Mouse (Mus musculus) liver, embryonic 15.5 days (tissue): ENCODE measurements around the gene Emc8. TPM values are rescaled to one million over a fixed set of nuclear protein-coding genes. Genes with fewer than 3 reads are reported as not detected.

Source experiments
- ATAC-seq: fragments of 200-750 bp; cut with Nextera tagmentation; 2 replicates; pipeline ENCODE4 v1.8.0; 2017; ENCODE audit warnings: moderate number of reproducible peaks, mild to moderate bottlenecking, moderate library complexity; ENCODE audit not compliant: insufficient read depth
- H3K27ac ChIP-seq: fragments of 300-500 bp; sonication (generic); replicated peaks from 2 replicates; pipeline ENCODE4 v1.5.1; 2015; ENCODE audit warnings: mild to moderate bottlenecking, inconsistent platforms
- H3K27me3 ChIP-seq: fragments of 300-500 bp; sonication (generic); 2 replicates; pipeline ENCODE4 v1.6.1; 2015; ENCODE audit warnings: mild to moderate bottlenecking, inconsistent platforms
- H3K36me3 ChIP-seq: fragments of 300-500 bp; sonication (generic); replicated peaks from 2 replicates; pipeline ENCODE4 v1.6.1; 2015; ENCODE audit warnings: moderate library complexity, mild to moderate bottlenecking, inconsistent platforms
- H3K4me1 ChIP-seq: fragments of 300-500 bp; sonication (generic); replicated peaks from 2 replicates; pipeline ENCODE4 v1.6.1; 2015; ENCODE audit warnings: inconsistent platforms
- H3K4me2 ChIP-seq: fragments of 300-500 bp; sonication (generic); 2 replicates; pipeline ENCODE4 v1.6.1; 2015; ENCODE audit warnings: moderate library complexity, mild to moderate bottlenecking, inconsistent platforms
- H3K4me3 ChIP-seq: fragments of 300-500 bp; sonication (generic); replicated peaks from 2 replicates; pipeline ENCODE4 v1.5.1; 2015; ENCODE audit warnings: mild to moderate bottlenecking, inconsistent platforms
- H3K9ac ChIP-seq: fragments of 300-500 bp; sonication (generic); 2 replicates; pipeline ENCODE4 v1.6.1; 2015; ENCODE audit warnings: moderate library complexity, mild to moderate bottlenecking, inconsistent platforms
- H3K9me3 ChIP-seq: fragments of 300-500 bp; sonication (generic); replicated peaks from 2 replicates; pipeline ENCODE4 v1.6.1; 2016; ENCODE audit warnings: inconsistent platforms
- WGBS: fragments of 180-500 bp; shearing (Covaris S2); methylation state at CpG from one replicate; pipeline ENCODE4 v1.1.7; 2015; ENCODE audit warnings: mixed read lengths; ENCODE audit not compliant: insufficient replicate concordance; 5-methylcytosine and 5-hydroxymethylcytosine counted together
- polyA plus RNA-seq: library from polyadenylated mRNA; unstranded; fragments of >200 nt; fragmentation: Nextera tagmentation; extraction: Ambion mirVana; gene quantifications from 2 replicates; pipeline ENCODE4 v1.2.1, GENCODE M21; 2015

Emc8 gene
- polyA plus RNA-seq, 1 experiment from 2014 or later: 100 TPM

DNA sequence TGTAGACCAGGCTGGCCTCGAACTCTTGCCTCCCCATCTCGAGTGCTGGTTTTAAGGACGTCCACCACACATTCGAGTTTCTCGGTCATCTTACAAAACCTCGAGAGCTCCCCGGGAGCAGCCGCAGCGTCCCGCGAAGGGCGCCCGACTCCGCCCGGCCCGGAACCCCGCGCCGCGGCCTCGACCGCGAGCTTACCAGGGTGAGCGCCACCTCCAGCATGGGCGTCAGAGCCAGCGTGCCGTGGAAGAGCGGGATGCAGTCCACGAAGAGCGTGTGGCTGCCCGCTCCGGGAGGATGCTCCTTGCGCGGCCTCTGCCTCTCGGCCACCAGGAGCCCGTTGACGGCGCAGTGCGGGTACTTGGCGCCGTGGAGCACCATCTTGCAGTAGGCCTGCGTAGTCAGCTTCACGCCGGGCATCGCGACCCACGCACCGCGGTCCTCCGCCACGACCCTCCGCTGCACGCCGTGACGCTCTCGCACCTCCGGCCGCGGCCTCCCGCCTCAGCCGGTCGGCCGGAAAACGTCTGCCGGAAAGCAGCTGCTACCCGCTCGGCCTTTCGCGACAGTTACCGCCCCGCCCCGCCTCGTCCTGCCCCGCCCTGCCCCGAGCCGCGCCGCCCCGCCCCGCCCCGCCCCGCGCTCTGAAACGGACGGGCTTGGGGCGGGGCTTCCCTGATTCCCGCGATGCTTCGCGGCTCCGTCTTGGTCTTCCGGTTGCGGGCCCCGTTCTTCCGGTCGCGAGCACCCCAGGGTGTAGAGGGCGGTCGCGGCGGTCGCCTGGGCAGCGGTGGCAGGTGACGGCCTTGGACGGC lies 606 bp downstream of the Emc8 start, which contains the start of the genes Gm27021 and Cox4i1:
TSS of gene Gm27021 (minus strand) at position 519 of the 813 bp plus-strand sequence.
TSS of gene Cox4i1 (plus strand) at position 662 of the 813 bp plus-strand sequence.
- under 1% methylated on average over 105 of the region's 105 CpGs for WGBS
- H3K4me1 ChIP-seq: peaks cover 59% of the 10 kb centered on the region
- H3K4me2 ChIP-seq: peak within 1 kb of the TSS; percentile 94
- peaks cover 32% of the 10 kb centered on the region for H3K36me3 ChIP-seq
- peak within 1 kb of the TSS; percentile 97 for H3K4me3 ChIP-seq
- H3K9me3 ChIP-seq: no peaks in the 10 kb centered on the region
- ATAC-seq: peak; percentile 92
- H3K27ac ChIP-seq: peak within 1 kb of the TSS; percentile 93
- H3K27me3 ChIP-seq: no peaks in the 10 kb centered on the region
- peak within 1 kb of the TSS; percentile 93 for H3K9ac ChIP-seq

DNA sequence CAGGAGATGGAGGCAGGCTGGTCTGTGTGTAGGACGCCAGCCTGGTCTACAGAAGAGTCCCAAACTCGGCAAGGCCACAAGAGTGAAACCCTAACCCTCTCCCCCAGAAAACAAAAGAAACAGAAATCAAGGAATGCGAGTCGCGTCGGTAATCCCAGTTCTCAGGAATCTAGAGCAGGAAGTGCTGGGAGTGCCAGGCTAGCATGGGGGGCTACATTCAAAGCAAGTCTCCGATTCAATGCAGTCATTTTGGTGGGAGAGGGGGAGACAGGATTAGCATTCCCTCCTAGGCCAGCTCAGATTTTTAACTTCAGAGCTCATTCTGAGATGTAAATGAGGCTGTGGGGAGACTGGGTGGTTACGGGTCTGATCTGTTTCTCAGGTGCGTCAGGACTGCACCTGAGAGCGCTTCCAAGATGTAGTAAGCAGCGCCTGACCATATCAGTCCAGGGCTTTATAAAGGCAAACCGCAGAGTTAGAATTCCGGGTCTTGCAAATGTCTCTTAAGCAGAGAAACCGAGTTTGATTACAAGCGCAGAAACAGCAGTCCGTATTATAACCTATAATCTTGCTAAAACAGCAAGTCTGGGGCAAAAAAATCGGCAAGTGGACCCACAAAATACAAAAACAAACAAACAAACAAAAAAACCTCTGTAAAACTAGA lies 1.4 kb downstream of the Emc8 start:
- H3K27ac ChIP-seq: peak overlapping the region; percentile 93
- H3K27me3 ChIP-seq: no peaks in the 10 kb centered on the region
- H3K4me3 ChIP-seq: peak overlapping the region; percentile 97
- peak overlapping the region; percentile 94 for H3K4me2 ChIP-seq
- H3K36me3 ChIP-seq: peaks cover 23% of the 10 kb centered on the region
- peaks cover 59% of the 10 kb centered on the region for H3K4me1 ChIP-seq
- ATAC-seq: no peak
- no peaks in the 10 kb centered on the region for H3K9me3 ChIP-seq
- WGBS: 9% methylated on average over 17 of the region's 17 CpGs
- H3K9ac ChIP-seq: peak overlapping the region; percentile 93

GRCm38 (mm10) chr8:120665726-120666455 lies 2.5 kb downstream of the Emc8 start:
- H3K9me3 ChIP-seq: no peaks in the 10 kb centered on the region
- H3K4me3 ChIP-seq: peak overlapping the region; percentile 97
- H3K4me1 ChIP-seq: peaks cover 56% of the 10 kb centered on the region
- H3K27ac ChIP-seq: no peak overlapping the region
- H3K36me3 ChIP-seq: peaks cover 18% of the 10 kb centered on the region
- no peak for ATAC-seq
- H3K27me3 ChIP-seq: no peaks in the 10 kb centered on the region
- 66% methylated on average over 3 of the region's 3 CpGs for WGBS
- peak overlapping the region; percentile 94 for H3K4me2 ChIP-seq
- H3K9ac ChIP-seq: peak overlapping the region; percentile 93

- ATAC-seq: no peak
- no peak overlapping the region for H3K4me2 ChIP-seq
- no peak overlapping the region for H3K4me3 ChIP-seq
- no peak overlapping the region for H3K27ac ChIP-seq
- no peaks in the 10 kb centered on the region for H3K9me3 ChIP-seq
- H3K27me3 ChIP-seq: no peaks in the 10 kb centered on the region
- H3K4me1 ChIP-seq: peaks cover 46% of the 10 kb centered on the region
- H3K36me3 ChIP-seq: peaks cover 17% of the 10 kb centered on the region
- WGBS: 57% methylated on average over 6 of the region's 6 CpGs
- no peak overlapping the region for H3K9ac ChIP-seq
Measured at GRCm38 (mm10) chr8:120664566-120664965, 3.8 kb downstream of the Emc8 start.

DNA sequence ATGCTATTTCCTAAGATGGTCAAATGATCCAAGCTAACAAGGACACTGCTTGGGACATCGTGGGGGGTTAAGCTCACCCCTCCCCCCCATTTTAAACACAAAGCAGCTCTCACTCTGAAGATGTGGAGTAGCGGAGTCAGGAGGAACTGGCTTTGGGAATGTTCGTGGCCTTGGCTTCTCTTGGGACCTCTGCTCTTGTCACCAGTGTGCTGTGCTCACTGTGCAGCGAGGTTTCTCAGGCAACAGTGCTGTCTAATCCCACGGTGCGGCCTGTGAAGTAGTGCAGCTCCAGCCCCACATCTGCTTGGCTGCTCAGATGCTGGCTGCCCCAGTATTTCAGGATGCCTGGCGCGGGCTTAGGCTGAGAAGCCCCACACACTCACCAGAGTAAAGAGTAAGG lies 11.0 kb downstream of the Emc8 start:
- ATAC-seq: no peak
- H3K9ac ChIP-seq: no peak overlapping the region
- no peaks in the 10 kb centered on the region for H3K4me1 ChIP-seq
- 84% methylated on average over 8 of the region's 8 CpGs for WGBS
- H3K4me3 ChIP-seq: no peak overlapping the region
- no peaks in the 10 kb centered on the region for H3K9me3 ChIP-seq
- no peak overlapping the region for H3K4me2 ChIP-seq
- H3K36me3 ChIP-seq: peaks cover 82% of the 10 kb centered on the region
- H3K27ac ChIP-seq: no peak overlapping the region
- H3K27me3 ChIP-seq: no peaks in the 10 kb centered on the region

DNA sequence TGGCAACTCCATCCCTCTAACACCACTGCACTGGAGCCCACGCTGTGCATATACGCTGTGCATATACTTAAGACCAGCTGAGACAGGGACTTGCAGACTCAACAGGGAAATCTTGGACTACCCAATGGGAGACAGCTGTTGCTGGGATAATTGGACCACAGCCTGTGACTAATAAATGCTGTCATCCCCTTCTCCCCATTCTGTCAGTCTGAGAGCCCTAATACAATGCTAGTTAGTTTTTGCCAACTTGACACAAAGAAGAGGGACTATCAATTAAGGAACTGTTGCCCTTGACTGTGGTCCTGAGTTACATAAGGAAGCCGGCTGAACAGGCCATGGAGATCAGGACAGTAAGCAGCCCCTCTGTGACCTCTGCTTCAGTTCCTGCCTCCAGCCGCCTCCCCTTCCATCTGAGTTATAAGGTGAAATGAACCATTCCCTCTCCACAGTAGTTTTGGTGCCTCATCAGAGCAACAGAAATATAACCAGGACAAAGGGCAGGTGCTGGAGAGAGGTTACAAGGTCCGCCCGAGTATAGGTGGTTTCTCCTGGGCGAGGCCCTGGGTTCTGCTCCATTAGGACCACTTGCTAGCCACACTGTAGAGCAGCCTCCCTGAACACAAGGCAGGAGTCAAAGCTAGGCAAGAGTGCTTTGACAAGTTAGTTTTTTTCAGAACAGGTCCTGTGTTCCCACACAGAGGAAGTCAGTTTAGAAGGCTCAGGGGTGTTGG lies 11.9 kb downstream of the Emc8 start:
- Histone ChIP-seq H3K4me2 (no peak overlapping the region), H3K36me3 (peaks cover 82% of the 10 kb centered on the region), H3K27me3 (no peaks in the 10 kb centered on the region), H3K4me3 (no peak overlapping the region), H3K9me3 (no peaks in the 10 kb centered on the region), H3K27ac (no peak overlapping the region), H3K9ac (no peak overlapping the region), H3K4me1 (no peaks in the 10 kb centered on the region)
- ATAC-seq: no peak
- 77% methylated on average over 7 of the region's 7 CpGs for WGBS

DNA sequence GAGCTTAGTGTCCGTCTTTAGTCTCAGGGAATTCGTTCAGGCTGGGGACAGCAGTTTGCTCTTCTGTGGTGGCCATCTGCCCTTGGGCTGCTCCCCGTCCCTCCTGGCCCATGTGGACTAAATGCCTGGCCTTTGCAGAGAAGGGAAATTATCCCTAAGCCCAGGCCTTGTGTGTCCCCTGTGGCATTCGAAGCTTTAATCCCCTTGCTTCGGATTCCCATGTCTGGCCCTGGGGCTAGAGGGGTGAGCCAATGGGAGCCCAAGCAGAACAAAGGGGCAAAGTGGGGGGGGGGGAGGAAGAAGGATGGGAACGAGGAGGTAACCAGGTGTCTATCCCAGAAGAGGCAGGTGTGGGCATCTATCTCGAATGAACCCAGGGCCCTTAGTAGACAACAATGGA lies 20.8 kb downstream of the Emc8 start, which contains the start of gene 1190005I06Rik:
TSS of gene 1190005I06Rik (minus strand) at position 101 of the 400 bp plus-strand sequence.
- H3K36me3 ChIP-seq: no peaks in the 10 kb centered on the region
- 56% methylated on average over 7 of the region's 7 CpGs for WGBS
- H3K9me3 ChIP-seq: no peaks in the 10 kb centered on the region
- no peak within 1 kb of the TSS for H3K4me2 ChIP-seq
- H3K27me3 ChIP-seq: no peaks in the 10 kb centered on the region
- no peak for ATAC-seq
- no peak within 1 kb of the TSS for H3K9ac ChIP-seq
- no peak within 1 kb of the TSS for H3K4me3 ChIP-seq
- no peaks in the 10 kb centered on the region for H3K4me1 ChIP-seq
- H3K27ac ChIP-seq: no peak within 1 kb of the TSS

DNA sequence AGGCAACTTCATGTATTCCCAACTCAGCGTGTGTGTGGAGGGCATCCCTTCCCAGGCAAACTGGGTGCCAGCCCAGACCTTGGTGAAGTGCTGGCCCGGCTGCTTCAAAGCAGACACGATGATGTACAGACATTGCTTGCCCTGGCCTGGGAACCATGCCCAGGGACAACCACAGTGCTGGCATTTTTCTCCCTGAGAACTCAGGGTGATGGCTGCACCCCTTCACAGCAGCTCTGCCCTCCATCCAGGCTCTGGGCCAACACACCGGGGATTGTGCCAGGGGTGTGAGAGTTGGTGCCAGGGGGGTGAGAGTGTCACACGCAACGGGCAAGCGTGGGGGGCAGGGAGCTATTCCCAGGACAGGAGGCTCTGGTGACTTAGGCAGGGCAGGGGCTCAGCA lies 23.7 kb downstream of the Emc8 start:
- H3K9ac ChIP-seq: no peak overlapping the region
- 62% methylated on average over 7 of the region's 7 CpGs for WGBS
- no peaks in the 10 kb centered on the region for H3K36me3 ChIP-seq
- H3K4me1 ChIP-seq: no peaks in the 10 kb centered on the region
- no peak overlapping the region for H3K4me3 ChIP-seq
- H3K4me2 ChIP-seq: no peak overlapping the region
- H3K27me3 ChIP-seq: no peaks in the 10 kb centered on the region
- ATAC-seq: no peak
- no peaks in the 10 kb centered on the region for H3K9me3 ChIP-seq
- H3K27ac ChIP-seq: no peak overlapping the region

DNA sequence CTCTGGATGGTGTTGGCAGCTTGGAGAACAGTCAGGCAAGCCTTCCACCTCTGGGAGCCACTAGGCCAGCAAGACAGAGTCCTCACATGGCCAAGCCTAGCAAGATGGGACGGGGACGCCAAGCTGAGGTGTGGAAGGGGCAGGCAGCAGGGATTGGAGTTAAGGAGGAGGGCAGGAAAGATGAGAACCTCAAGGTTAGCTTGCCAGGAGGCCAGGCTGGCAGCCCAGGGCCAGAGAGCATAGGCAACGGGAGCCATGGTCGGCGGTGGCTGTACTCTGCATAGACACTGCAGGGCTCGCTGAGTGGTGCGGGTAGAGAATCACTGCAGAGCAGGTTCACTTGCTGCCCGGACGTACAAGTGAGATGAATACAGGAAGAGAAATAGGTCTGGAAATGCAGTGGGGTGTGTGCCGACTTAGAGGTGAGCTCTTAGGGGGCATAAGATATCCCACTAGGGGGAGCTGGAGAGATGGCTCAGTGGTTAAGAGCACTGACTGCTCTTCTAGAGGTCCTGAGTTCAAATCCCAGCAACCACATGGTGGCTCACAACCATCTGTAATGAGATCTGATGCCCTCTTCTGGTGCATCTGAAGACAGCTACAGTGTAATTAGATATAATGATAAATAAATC lies 26.2 kb downstream of the Emc8 start:
- Histone ChIP-seq H3K4me1 (no peaks in the 10 kb centered on the region), H3K36me3 (no peaks in the 10 kb centered on the region), H3K9ac (no peak overlapping the region), H3K27ac (no peak overlapping the region), H3K27me3 (0 out of 2 replicates have a peak, but pooled peaks cover 4% of the 10 kb centered on the region), H3K9me3 (no peaks in the 10 kb centered on the region), H3K4me2 (no peak overlapping the region), H3K4me3 (no peak overlapping the region)
- 65% methylated on average over 10 of the region's 10 CpGs for WGBS
- no peak for ATAC-seq

DNA sequence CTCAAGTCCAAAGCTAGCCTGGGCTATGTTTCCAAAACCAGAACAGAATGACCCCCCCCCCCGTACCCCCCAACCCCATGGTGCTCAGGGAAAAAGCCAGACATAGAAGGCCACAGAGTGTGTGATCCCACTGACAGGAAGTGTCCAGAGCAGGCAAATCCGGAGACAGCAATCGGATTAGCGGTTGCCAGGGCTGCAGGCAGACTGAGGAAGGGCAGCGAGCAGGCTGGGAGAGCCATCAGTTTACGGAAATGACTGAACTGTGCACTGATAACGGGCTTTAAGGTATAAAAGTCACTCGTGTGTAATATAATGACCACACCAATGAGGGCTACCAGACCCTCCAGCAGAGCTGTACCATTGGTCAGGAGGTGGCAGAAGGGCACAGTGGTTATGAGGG lies 27.1 kb downstream of the Emc8 start:
- ATAC-seq: no peak
- 19% methylated on average over 8 of the region's 8 CpGs for WGBS
- no peak overlapping the region for H3K9ac ChIP-seq
- H3K27me3 ChIP-seq: peaks cover 14% of the 10 kb centered on the region; the same call in 1 of the 2 replicates
- no peaks in the 10 kb centered on the region for H3K9me3 ChIP-seq
- H3K4me2 ChIP-seq: no peak overlapping the region
- no peak overlapping the region for H3K27ac ChIP-seq
- no peaks in the 10 kb centered on the region for H3K36me3 ChIP-seq
- no peaks in the 10 kb centered on the region for H3K4me1 ChIP-seq
- H3K4me3 ChIP-seq: no peak overlapping the region
